Mouse (Mus musculus) liver, adult 2 months (tissue): ENCODE results near the gene Arhgef2. TPM values are rescaled to one million over a fixed set of nuclear protein-coding genes. Genes with fewer than 3 reads are reported as not detected.

Experiments used
- DNase-seq: peaks from one replicate; pipeline ENCODE4 v3.0.0-alpha.2; 2011; ENCODE audit warnings: low read depth, low spot score; ENCODE audit errors: extremely low read depth
- H3K27ac ChIP-seq: fragments of 200-500 bp; replicated peaks from 2 replicates; pipeline ENCODE4 v1.5.1; 2012; ENCODE audit warnings: low read depth, mild to moderate bottlenecking, control low read depth, inconsistent platforms, low read length; ENCODE audit not compliant: insufficient read depth
- H3K27me3 ChIP-seq: fragments of 200-500 bp; 2 replicates; pipeline ENCODE4 v1.6.1; 2012; ENCODE audit warnings: mild to moderate bottlenecking, moderate library complexity, low read length, inconsistent platforms; ENCODE audit not compliant: control insufficient read depth, insufficient read depth
- H3K36me3 ChIP-seq: fragments of 200-500 bp; 2 replicates; pipeline ENCODE4 v1.6.1; 2012; ENCODE audit warnings: low read length, inconsistent platforms; ENCODE audit not compliant: control insufficient read depth, insufficient read depth
- H3K4me1 ChIP-seq: fragments of 200-500 bp; 2 replicates; pipeline ENCODE4 v1.6.1; 2011; ENCODE audit warnings: low read length; ENCODE audit not compliant: control insufficient read depth, insufficient read depth
- H3K4me3 ChIP-seq: fragments of 200-500 bp; 2 replicates; pipeline ENCODE4 v1.5.1; 2011; ENCODE audit warnings: low read depth, mild to moderate bottlenecking, control low read depth, low read length, moderate library complexity; ENCODE audit not compliant: insufficient read depth
- H3K79me2 ChIP-seq: fragments of 200-500 bp; 2 replicates; pipeline ENCODE4 v1.6.1; 2012; ENCODE audit warnings: inconsistent platforms, mild to moderate bottlenecking, low read length, moderate library complexity; ENCODE audit not compliant: control insufficient read depth, insufficient read depth
- H3K9ac ChIP-seq: fragments of 200-500 bp; 2 replicates; pipeline ENCODE4 v1.6.1; 2012; ENCODE audit warnings: low read depth, mild to moderate bottlenecking, control low read depth, inconsistent platforms, low read length
- CTCF ChIP-seq: fragments of 200-500 bp; IDR thresholded peaks from 2 replicates; pipeline ENCODE4 v1.5.1; 2011; ENCODE audit warnings: low read depth, low read length, control low read depth
- POLR2A ChIP-seq: fragments of 200-500 bp; IDR thresholded peaks from 2 replicates; pipeline ENCODE4 v1.6.1; 2011; ENCODE audit warnings: low read length, control low read depth; ENCODE audit not compliant: insufficient read depth; ENCODE audit errors: extremely low read depth
- WGBS: fragments of 180-500 bp; shearing (Covaris S2); methylation state at CpG from one replicate; pipeline ENCODE4 v1.1.7; 2018; 5-methylcytosine and 5-hydroxymethylcytosine counted together
- polyA plus RNA-seq: library from polyadenylated mRNA; depleted of rRNA; stranded (reverse); fragments of >200 nt; gene quantifications from 2 replicates; pipeline ENCODE4 v1.2.3, GENCODE M21; 2012
- total RNA-seq: library from RNA; depleted of rRNA; stranded (reverse); fragments of >200 nt; gene quantifications from 2 replicates; pipeline ENCODE4 v1.2.3, GENCODE M21; 2014

The Arhgef2 gene
- total and polyA plus RNA-seq, 2 experiments = 2.7 to 4.9 TPM

DNA sequence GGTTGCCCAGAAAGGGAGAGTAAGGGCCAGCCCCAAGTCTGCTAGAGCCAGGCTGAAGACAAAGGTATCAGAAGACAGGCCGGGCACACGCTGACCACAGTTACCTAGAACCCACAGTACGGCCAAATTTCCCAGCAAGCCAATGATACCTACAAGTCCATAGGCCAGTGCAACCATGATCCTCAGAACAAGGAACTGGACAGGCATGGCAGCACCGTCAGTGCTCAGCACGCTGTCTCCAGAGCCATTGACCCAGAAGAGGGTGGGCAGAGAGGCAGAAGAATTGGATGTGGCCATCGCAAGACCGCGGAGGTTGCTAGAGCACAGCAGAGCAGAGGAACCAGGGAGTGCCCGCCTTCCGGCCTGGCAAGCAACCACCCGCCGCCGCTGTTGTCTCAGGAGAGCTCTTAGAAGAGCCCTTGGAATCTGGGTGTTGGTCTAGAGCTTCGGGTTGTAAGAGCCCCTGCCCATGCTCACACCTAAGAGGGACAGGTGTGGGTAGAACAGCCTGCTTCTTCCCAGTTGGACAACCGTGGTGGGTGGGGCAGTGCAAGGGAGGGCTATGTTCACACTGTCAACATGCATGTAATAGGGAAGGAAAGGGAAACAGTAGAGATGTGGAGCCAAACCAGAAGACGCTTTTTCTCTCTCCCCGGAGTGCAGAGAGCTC, 47.2 kb downstream of the Arhgef2 start, which contains the start of gene Rxfp4:
TSS of gene Rxfp4 (minus strand) at position 297 of the 670 bp plus-strand sequence.
- H3K9ac ChIP-seq = no peak within 1 kb of the TSS
- DNase-seq = no peak
- H3K27ac ChIP-seq = no peak within 1 kb of the TSS
- H3K4me1 ChIP-seq = no peaks in the 10 kb centered on the region
- WGBS = 93% methylated on average over 17 of the region's 17 CpGs
- no peaks in the 10 kb centered on the region for H3K79me2 ChIP-seq
- TF ChIP-seq CTCF (no peak), POLR2A (no peak)
- no peaks in the 10 kb centered on the region for H3K36me3 ChIP-seq
- no peaks in the 10 kb centered on the region for H3K27me3 ChIP-seq
- no peak within 1 kb of the TSS for H3K4me3 ChIP-seq

DNA sequence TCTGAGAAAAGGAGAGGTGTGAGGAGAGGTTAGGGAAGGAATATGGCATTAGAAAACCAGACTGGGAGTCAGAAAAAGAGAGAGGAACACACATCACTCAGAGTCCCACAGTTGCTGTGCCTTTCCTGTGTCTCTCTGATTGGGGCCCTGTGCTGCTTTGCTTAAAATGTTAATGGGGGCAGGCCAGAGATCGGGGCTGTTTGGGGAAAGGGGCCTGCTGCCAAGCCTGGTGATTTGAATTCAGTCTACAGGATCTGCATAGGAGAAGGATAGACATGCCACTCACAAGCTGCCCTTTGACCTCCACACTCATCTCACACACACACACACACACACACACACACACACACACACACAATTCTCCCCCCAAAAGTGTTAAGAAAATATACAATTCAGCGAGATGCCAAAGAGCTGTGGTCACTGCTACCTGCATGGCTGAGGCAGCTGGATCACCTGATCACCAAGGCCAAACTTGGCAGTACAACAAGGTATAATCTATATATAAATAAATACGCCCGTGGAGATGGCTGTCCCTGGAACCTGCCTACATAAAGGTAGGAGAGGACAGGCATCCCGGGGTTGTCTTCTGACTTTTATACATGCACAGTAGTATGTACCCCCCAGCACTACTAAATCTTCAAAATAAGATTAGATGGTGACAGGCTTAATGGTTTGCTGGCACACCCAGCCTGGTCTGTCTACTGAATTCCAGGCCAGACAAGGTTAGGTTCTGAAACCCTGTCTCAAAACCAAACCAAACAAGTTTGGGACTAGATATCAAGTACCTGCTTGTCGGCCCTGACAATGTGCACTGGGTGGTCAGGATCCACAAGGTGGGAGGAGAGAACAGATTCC, 48.0 kb downstream of the Arhgef2 start:
- Histone ChIP-seq H3K4me3 (no peak overlapping the region), H3K36me3 (no peaks in the 10 kb centered on the region), H3K9ac (no peak overlapping the region), H3K27me3 (no peaks in the 10 kb centered on the region), H3K4me1 (no peaks in the 10 kb centered on the region), H3K27ac (no peak overlapping the region), H3K79me2 (no peaks in the 10 kb centered on the region)
- TF ChIP-seq CTCF (no peak), POLR2A (no peak)
- DNase-seq = no peak
- 76% methylated on average over 6 of the region's 6 CpGs for WGBS

DNA sequence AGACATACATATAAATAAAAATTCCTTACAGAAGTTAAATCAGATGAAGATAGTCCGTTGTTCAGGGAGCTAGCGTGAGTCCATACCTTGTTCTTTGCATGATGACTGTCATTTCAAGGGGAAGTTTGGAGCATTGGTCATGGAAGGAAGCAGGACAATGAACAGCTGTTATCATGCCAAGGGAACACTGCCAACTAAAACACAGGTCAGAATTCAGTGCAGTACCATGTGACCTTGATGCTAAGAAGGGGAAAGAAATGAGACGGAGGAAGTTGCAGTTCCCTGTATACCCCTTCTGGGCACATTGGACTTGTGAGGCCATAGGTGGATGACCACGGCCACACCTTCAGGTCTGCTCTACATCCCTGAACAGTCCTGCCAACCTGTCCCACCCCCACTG, 48.9 kb downstream of the Arhgef2 start:
- H3K79me2 ChIP-seq = no peaks in the 10 kb centered on the region
- H3K4me3 ChIP-seq = no peak overlapping the region
- no peaks in the 10 kb centered on the region for H3K4me1 ChIP-seq
- H3K9ac ChIP-seq = no peak overlapping the region
- 55% methylated on average over 4 of the region's 4 CpGs for WGBS
- peak; percentile 55 for DNase-seq
- H3K36me3 ChIP-seq = no peaks in the 10 kb centered on the region
- TF ChIP-seq POLR2A = no peak
- no peak for TF ChIP-seq CTCF
- no peak overlapping the region for H3K27ac ChIP-seq
- H3K27me3 ChIP-seq = no peaks in the 10 kb centered on the region

DNA sequence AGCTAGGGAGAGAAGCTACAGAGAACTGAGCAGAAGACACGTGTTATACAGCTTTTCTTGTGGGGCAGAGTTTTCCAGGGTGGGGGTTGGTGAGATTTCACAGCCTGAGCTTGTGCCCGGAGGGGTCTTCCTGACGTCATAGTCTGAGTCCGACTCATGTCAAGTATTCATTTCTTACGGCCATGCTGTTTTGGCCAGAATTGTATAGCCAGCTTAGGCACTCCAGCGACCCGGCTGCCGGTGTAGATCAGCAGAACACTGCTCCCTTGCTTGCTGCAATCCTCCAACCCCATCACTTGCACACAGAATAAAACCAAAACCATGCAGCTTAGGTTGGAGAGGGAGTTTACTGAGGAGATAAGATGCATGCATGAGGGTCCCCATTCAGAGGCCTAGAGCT, 49.9 kb downstream of the Arhgef2 start:
- no peak for DNase-seq
- Histone ChIP-seq H3K4me1 (no peaks in the 10 kb centered on the region), H3K27ac (no peak overlapping the region), H3K4me3 (no peak overlapping the region), H3K9ac (no peak overlapping the region), H3K36me3 (no peaks in the 10 kb centered on the region), H3K79me2 (no peaks in the 10 kb centered on the region), H3K27me3 (no peaks in the 10 kb centered on the region)
- 88% methylated on average over 8 of the region's 8 CpGs for WGBS
- TF ChIP-seq CTCF = no peak
- no peak for TF ChIP-seq POLR2A

DNA sequence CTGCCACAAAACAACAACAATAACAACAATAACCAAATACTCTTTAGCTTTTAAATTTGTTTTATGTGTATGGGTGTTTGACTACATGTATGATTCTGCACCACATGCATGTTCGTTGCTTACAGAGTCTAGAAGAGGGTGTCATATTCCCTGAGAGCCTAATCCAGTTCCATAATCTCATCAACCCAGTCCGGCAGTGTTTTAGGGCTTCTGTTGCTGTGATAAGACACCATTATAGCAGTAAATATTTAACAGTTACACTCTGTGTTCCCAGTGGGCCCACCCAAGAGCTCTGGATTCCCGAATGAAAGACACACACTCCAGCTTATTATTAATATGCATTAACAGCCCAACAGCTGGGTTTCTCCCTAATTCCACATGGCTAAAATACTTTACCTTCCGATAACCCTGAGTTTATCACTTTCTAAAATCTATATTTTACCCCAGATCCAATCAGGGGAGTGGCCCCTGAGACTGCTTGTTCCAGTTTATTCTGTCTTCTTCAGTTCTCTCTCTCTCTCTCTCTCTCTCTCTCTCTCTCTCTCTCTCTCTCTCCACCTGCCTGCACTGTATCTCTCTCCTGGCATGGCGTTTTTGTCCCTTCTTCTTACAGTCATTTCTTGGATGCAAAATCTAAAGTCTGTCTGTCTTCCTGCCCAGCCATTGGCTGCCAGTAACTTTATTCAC, 52.8 kb downstream of the Arhgef2 start:
- no peak overlapping the region for H3K9ac ChIP-seq
- H3K27ac ChIP-seq = no peak overlapping the region
- no peaks in the 10 kb centered on the region for H3K79me2 ChIP-seq
- no peak for DNase-seq
- no peaks in the 10 kb centered on the region; the same call in 1 of the 2 replicates for H3K27me3 ChIP-seq
- WGBS = 79% methylated on average over 5 of the region's 5 CpGs
- TF ChIP-seq CTCF (no peak), POLR2A (no peak)
- H3K4me1 ChIP-seq = no peaks in the 10 kb centered on the region
- H3K4me3 ChIP-seq = no peak overlapping the region
- no peaks in the 10 kb centered on the region for H3K36me3 ChIP-seq
